Mouse (Mus musculus) myocyte (in vitro differentiated cells): ENCODE data around the gene Gsc2. TPM values are rescaled to one million over a fixed set of nuclear protein-coding genes. Genes with fewer than 3 reads are reported as not detected.

Experiments used
- H3K27me3 ChIP-seq: one replicate; pipeline ENCODE4 v1.6.1; 2011; ENCODE audit not compliant: control insufficient read depth, insufficient read depth, insufficient read length
- H3K36me3 ChIP-seq: one replicate; pipeline ENCODE4 v1.6.1; 2011; ENCODE audit not compliant: control insufficient read depth, insufficient read depth
- H3K4me2 ChIP-seq: one replicate; pipeline ENCODE4 v1.6.1; 2011; ENCODE audit warnings: low read depth, control low read depth
- H3K4me3 ChIP-seq: one replicate; pipeline ENCODE4 v1.5.1; 2011; ENCODE audit warnings: mild to moderate bottlenecking, control low read depth, moderate library complexity
- H3K79me2 ChIP-seq: one replicate; pipeline ENCODE4 v1.6.1; 2011; ENCODE audit not compliant: control insufficient read depth, insufficient read depth
- H3ac ChIP-seq: one replicate; pipeline ENCODE4 v1.6.1; 2011; ENCODE audit not compliant: control insufficient read depth, insufficient read length
- CEBPB ChIP-seq: IDR thresholded peaks from 2 replicates; pipeline ENCODE4 v1.6.1; 2011; ENCODE audit warnings: mild to moderate bottlenecking, moderate library complexity; ENCODE audit not compliant: poor library complexity, insufficient read depth, severe bottlenecking
- E2F4 ChIP-seq: IDR thresholded peaks from one replicate; pipeline ENCODE4 v1.6.1; 2011; ENCODE audit warnings: mild to moderate bottlenecking, control low read depth, moderate library complexity; ENCODE audit not compliant: insufficient read depth
- MAX ChIP-seq: IDR thresholded peaks from one replicate; pipeline ENCODE4 v1.6.1; 2011; ENCODE audit warnings: low read depth, mild to moderate bottlenecking, control low read depth
- MYOG ChIP-seq, 3 experiments: IDR thresholded peaks; one replicate each; pipeline ENCODE4 v1.6.1; 2011; ENCODE audit warnings: control low read depth in 2 of 3, low read depth in 2 of 3, mild to moderate bottlenecking in 2 of 3; ENCODE audit not compliant: insufficient read length in 2 of 3, control insufficient read depth in 1 of 3, insufficient read depth in 1 of 3
- POLR2A ChIP-seq: IDR thresholded peaks from one replicate; pipeline ENCODE4 v1.6.1; 2011; ENCODE audit warnings: low read depth, mild to moderate bottlenecking, control low read depth, moderate library complexity; ENCODE audit not compliant: insufficient read length
- POLR2AphosphoS2 ChIP-seq: IDR thresholded peaks from one replicate; pipeline ENCODE4 v1.6.1; 2011; ENCODE audit warnings: low read depth, control low read depth; ENCODE audit not compliant: insufficient read length
- REST ChIP-seq: IDR thresholded peaks from one replicate; pipeline ENCODE4 v1.6.1; 2011; ENCODE audit warnings: mild to moderate bottlenecking, control low read depth, moderate library complexity; ENCODE audit not compliant: insufficient read depth, insufficient read length
- SRF ChIP-seq: IDR thresholded peaks from one replicate; pipeline ENCODE4 v1.6.1; 2011; ENCODE audit warnings: low read depth; ENCODE audit not compliant: control insufficient read depth, insufficient read length
- TCF12 ChIP-seq: IDR thresholded peaks from one replicate; pipeline ENCODE4 v1.6.1; 2011; ENCODE audit warnings: mild to moderate bottlenecking, control low read depth; ENCODE audit not compliant: poor library complexity, insufficient read depth, severe bottlenecking
- TCF3 ChIP-seq: IDR thresholded peaks from one replicate; pipeline ENCODE4 v1.6.1; 2011; ENCODE audit warnings: low read depth, control low read depth; ENCODE audit not compliant: insufficient read length
- USF1 ChIP-seq: IDR thresholded peaks from one replicate; pipeline ENCODE4 v1.6.1; 2011; ENCODE audit warnings: low read depth, mild to moderate bottlenecking, control low read depth, moderate library complexity
- polyA plus RNA-seq: library from polyadenylated mRNA; unstranded; fragments of >200 nt; fragmentation: generic; extraction: Trizol; gene quantifications from one replicate; pipeline ENCODE4 v1.2.1, GENCODE M21; 2012; ENCODE audit warnings: missing spikeins

The Gsc2 gene
- polyA plus RNA-seq, 1 experiment: not detected

- Histone ChIP-seq H3K4me2 (no peak overlapping the region), H3ac (no peak overlapping the region), H3K79me2 (peaks cover 4% of the 10 kb centered on the region), H3K27me3 (no peaks in the 10 kb centered on the region), H3K36me3 (no peaks in the 10 kb centered on the region), H3K4me3 (no peak overlapping the region)
- TF ChIP-seq POLR2AphosphoS2: no peak
- TF ChIP-seq REST: no peak
Measured at GRCm38 (mm10) chr16:17865770-17866169, 49.1 kb downstream of the Gsc2 start.

GRCm38 (mm10) chr16:17865293-17865692 lies 49.6 kb downstream of the Gsc2 start:
- no peaks in the 10 kb centered on the region for H3K36me3 ChIP-seq
- H3K27me3 ChIP-seq: no peaks in the 10 kb centered on the region
- no peak overlapping the region for H3K4me2 ChIP-seq
- TF ChIP-seq CEBPB (no peak), SRF (no peak), POLR2A (no peak), TCF12 (no peak), USF1 (no peak), E2F4 (no peak), TCF3 (no peak), MAX (no peak), MYOG (IDR thresholded peaks at IDR 0.05; ENCODE audit: control insufficient read depth in 1 of 3, insufficient read depth in 1 of 3, insufficient read length in 2 of 3, low read depth in 2 of 3) (no peak), POLR2AphosphoS2 (no peak)
- H3ac ChIP-seq: no peak overlapping the region
- no peak overlapping the region for H3K4me3 ChIP-seq
- peaks cover 4% of the 10 kb centered on the region for H3K79me2 ChIP-seq

Other genes starting within 250 kb of the Gsc2 start
- gene Med15, start 182.2 kb downstream of the Gsc2 start, polyA plus RNA-seq: 42.9 TPM
- gene Klhl22, start 155.4 kb downstream of the Gsc2 start, polyA plus RNA-seq: 107 TPM
- 25.9 TPM for gene Scarf2, start 117.8 kb downstream of the Gsc2 start, polyA plus RNA-seq
- gene B830017H08Rik, start 81.9 kb downstream of the Gsc2 start, polyA plus RNA-seq: 0.02 TPM
- 1.2 TPM for gene Car15, start 76.7 kb downstream of the Gsc2 start, polyA plus RNA-seq
- gene Gm20518, start 23.4 kb downstream of the Gsc2 start, polyA plus RNA-seq: 0.08 TPM
- 0.07 TPM for gene Tssk1, start 20.8 kb downstream of the Gsc2 start, polyA plus RNA-seq
- 42.8 TPM for gene Dgcr2, start 16.5 kb downstream of the Gsc2 start, polyA plus RNA-seq
- 0.07 TPM for gene Tssk2, start 16.4 kb downstream of the Gsc2 start, polyA plus RNA-seq
- 17.4 TPM for gene Ess2, start 3.7 kb downstream of the Gsc2 start, polyA plus RNA-seq
- gene Slc25a1, start 13.2 kb upstream of the Gsc2 start, polyA plus RNA-seq: 72.5 TPM
- not detected for gene Vpreb2, start 65.4 kb upstream of the Gsc2 start, polyA plus RNA-seq
- gene Dgcr6, start 137.8 kb upstream of the Gsc2 start, polyA plus RNA-seq: 67.2 TPM
- gene Prodh, start 175.1 kb upstream of the Gsc2 start, polyA plus RNA-seq: 3.0 TPM
- 0.26 TPM for gene Rtn4r, start 212.6 kb upstream of the Gsc2 start, polyA plus RNA-seq